Mouse (Mus musculus) testis, adult 2 months (tissue): ENCODE results near the gene Tnip1.

Source experiments
- CTCF ChIP-seq: fragments of 200-500 bp; IDR thresholded peaks from 2 replicates; pipeline ENCODE4 v1.5.1; 2012; ENCODE audit warnings: low read depth, mild to moderate bottlenecking, inconsistent platforms, low read length, moderate library complexity; ENCODE audit not compliant: control insufficient read depth, insufficient read depth, insufficient replicate concordance
- POLR2A ChIP-seq: fragments of 200-500 bp; IDR thresholded peaks from 2 replicates; pipeline ENCODE4 v1.6.1; 2012; ENCODE audit warnings: low read depth, mild to moderate bottlenecking, inconsistent platforms, low read length, moderate library complexity; ENCODE audit not compliant: control insufficient read depth

GRCm38 (mm10) chr11:54955735-54956480 lies 6.8 kb downstream of the Tnip1 start:
- TF ChIP-seq CTCF (0 out of 2 replicates have a peak, but pooled peaks have one; percentile 11), POLR2A (peak; percentile 42)
